Mouse (Mus musculus): ENCODE measurements around the gene Cd4.

The Cd4 gene

DNA sequence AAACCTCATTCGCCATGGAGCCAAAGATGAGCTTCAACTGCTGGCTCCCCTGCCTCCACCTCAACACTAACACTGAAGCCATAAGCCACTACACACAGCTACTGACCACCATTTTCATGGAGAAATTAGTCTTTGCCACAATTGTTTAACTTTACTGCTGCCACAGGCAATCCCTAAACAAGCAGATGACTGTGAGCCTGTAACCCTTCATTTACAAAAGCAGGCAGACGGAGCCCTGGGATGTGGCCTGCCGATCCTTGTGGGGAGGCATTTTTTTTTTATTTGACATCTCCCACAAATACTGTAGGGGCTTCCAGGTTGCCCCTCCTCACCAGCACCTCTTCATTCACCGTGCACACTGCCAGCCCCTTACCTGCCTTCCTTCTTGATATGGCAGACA is 71.4 kb downstream of the Cd4 start:
- in situ Hi-C loops (cut with MboI; ENCODE audit: low sequenced_read_pairs): no loop called here

- in situ Hi-C loops (cut with MboI; ENCODE audit: low sequenced_read_pairs): no loop called here
Measured at GRCm38 (mm10) chr6:124814858-124815774, 72.9 kb downstream of the Cd4 start.
